Mouse (Mus musculus): ENCODE results near the gene Zfp260. TPM values are rescaled to one million over a fixed set of nuclear protein-coding genes. Genes with fewer than 3 reads are reported as not detected.
A peak's percentile ranks its signal among the peaks of the same experiment; 100 is the strongest.
"Not testable (repeated sequence)": the region's sequence is repeated elsewhere in the genome, so short reads cannot be mapped to it uniquely, and the experiment has no call there.

Gene Zfp260
- total RNA-seq (2021), result 10 to 100 TPM; 64.8 to 89.9 TPM

DNA sequence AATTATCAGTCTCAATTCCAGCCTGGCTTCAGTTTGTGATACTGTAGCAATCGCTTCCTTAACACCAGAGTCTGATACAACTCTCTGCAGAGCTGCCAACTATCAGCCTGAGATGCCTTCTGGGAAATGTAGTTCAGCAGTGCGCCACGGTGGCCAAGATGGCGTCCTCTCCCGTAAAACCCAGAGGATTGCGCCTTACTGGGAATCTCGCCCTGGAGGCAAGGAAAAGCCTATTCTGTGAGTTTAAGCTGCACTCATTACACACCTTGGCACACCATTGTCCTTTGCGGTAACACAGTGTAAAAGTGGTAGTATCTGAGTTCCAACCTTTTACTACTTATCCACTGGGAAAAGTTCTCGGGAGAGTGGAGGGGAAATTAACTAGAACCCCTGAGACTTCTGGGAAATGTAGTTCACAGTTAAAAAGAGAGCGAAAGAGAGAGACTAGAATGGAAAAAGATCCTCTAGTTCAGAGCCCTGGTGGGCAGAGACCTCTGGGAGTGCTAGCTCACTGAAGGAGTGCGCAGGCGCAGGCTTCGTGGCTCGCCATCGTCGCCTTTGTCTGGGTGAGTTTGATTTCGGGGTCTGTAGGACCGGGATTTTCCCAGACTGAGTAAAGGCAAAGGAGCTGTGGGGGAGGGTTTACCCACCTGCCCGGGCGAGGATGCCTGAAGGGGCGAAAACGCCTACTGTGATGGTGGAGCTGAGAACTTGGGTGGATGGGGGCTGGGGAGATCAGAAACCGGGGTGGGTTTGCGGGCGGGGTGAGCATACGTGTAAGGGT lies at the start of gene Zfp260:
Gene Zfp260, plus strand, starts transcription at position 132 of the 784 bp plus-strand sequence.
- DNase-seq (ENCODE audit: extremely low spot score in 1 of 2, low spot score in 1 of 2), result peak; percentile 80 to 88

DNA sequence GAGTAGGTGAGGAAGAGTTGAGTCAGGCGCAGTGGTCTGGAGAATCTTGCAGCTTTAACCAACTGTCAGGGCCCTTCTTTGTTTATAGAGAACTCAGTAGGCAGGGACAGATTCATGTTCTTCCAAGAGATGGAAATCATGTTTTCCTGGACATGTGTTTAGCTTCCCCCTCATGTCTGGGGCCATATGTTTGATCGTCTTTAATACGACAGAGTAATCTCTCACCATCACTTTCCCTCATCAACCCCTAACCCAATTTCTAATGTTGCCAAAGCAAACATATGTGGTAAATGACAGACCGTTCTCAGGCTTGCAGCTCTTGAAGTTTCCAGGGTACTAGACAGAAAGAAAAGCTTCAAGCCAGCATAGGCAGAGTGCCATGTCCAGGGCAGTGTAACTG lies 46.5 kb upstream of the Zfp260 start:
- DNase-seq (ENCODE audit: extremely low spot score in 1 of 2, low spot score in 1 of 2), result no peak

DNA sequence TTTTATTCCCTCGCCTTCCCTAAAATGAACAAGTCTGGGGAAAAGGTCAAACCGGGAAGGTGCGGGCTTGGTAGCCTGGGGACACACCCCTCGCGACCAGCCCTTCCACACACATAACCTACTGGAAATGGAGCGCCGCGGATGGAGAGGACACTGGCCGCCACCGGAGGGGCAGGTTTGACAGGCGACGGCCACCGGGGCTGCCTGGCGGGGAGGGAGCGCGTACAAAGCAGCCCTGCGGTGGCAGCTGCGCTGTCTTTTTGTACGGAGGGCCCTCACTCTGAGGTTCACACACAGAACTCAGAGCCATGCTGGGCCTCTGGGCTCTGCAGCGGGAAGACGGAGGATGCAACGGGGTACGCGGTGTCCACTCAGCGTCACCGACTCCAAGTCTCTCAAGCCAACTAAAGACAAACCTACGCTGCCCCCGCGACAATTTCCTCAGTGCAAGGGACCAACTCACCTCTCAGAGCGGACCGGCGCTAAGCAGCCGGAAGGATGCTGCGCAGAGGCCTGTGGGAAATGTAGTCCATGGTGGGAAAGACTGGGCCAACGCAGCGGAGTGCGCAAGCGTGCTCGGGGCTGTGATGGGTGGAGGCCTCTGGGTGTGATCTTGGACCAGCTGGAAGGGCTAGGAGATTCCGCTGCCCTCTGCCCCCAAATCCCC lies 43.6 kb upstream of the Zfp260 start, which contains the start of gene Zfp14:
Gene Zfp14, minus strand, starts transcription at position 499 of the 667 bp plus-strand sequence.
- peak; percentile 81 to 82 for DNase-seq (ENCODE audit: extremely low spot score in 1 of 2, low spot score in 1 of 2)

DNA sequence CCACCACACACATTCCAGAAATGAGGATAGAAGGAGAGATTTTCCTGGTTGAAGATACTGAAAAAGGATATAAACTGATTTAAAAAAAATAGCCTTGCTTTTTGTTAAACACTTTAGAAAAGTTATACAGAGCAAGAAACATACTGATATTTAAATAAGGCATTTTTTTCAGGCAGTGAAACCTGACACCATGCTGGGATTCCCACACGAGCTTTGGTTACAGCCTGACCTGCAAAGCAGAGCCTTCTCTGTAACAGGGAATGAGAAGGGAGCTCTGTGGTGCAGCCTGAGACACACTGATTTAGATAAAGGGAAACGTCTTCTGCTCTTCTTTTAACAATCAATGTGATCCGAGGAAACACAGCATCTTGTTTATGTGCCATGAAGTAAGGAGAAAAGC lies 41.0 kb upstream of the Zfp260 start:
- DNase-seq (ENCODE audit: extremely low spot score in 1 of 2, low spot score in 1 of 2), result no peak

DNA sequence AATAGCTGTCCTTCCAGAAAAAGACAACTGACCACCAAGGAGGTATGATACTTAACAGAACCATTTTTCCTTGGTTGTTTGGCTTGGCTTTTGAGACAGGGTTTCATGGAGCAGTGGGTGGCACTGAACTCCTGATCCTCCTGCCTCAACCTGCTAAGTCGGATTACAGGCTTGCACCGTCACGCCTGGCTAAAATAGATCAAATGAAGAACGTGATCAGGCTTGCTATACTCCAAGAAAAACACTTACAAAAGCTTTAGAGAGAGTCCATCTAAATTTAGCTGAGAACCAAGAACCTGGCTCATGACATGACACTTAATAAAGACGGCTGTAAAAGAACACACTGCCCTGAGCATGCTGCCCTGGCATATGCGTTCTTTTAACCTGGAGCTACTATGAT lies 34.2 kb upstream of the Zfp260 start:
- DNase-seq (ENCODE audit: extremely low spot score in 1 of 2, low spot score in 1 of 2), result no peak

DNA sequence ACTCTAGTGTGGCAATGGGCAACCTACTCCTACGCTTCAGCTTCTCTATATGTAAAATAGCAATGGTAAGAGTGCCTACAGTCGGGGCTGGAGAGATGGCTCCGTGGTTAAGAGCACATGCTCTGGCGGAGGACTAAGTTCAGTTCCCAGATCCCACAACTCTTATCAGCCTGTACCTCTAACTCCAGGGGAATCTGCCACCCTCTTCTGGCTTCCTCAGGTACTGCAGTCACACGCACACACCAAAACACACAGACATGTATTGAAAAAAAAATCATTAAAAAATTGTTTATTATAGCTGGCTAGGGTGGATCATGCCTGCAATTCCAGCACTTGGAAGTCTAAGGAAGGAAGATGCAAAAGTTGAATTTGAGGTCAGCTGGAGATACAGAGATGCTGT lies 32.1 kb upstream of the Zfp260 start:
- no peak for DNase-seq (ENCODE audit: extremely low spot score in 1 of 2, low spot score in 1 of 2)

DNA sequence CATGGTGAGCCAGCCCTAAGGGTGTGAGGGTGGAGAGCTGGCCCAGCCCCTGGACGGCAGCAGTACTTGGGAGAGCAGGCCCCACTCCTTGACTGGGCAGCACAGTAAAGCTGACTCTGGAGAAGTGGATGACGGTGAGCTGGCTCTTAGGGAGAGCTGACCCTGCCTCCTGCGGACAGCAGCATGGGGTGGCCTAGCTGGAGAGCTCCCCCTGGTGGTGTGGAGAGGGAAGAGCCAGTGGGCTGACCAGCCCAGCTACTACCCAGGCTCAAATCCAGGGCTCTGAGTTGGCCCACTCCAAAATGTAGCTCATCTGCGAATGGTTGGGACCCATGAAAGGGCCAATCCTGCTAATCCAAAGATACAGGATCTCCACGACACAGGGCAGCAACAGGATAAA lies 30.0 kb upstream of the Zfp260 start:
- DNase-seq (ENCODE audit: extremely low spot score in 1 of 2, low spot score in 1 of 2), result no peak

DNA sequence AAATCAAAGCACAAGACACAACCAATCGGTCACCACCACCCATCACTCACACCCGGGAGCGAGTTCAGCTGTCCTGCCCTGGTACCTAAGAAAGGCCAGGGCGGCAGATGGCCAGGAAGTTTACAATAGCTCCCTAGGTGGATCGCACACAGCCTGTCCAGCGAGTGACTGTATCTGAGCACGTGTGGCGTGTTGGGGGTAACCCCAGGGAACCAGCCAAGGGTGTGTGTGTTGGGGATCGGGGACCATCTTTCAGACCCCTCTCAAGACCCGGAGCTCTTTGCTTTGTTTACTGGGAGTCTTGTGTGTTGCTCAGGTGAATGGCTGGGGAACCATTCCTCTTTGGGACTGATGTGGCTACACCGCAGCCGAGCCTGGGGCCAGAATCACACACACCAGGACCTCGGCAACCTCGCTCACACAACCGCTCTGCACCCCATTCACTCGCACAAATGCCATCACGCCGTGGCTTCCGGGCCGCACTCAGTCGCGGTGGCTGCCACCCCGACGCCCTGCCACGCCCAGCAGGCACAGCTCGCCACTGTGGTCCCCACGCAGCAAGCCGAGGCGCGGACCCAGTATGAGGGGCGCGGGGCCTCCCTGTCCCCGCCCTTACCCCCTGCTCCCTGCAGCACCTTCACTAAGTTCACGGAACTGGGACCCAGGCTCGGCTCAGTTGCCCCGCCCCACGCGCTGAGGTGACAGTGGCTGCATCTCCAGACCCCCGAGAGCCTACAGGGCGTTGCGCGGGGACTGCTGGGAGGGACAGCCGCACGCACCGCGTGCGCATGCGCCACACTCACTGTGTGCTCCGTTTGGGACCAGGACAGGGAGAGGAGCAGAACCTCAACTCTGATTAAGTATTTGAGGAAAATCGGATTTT lies 22.2 kb upstream of the Zfp260 start, which contains the start of gene Zfp82:
Gene Zfp82, minus strand, starts transcription at position 755 of the 883 bp plus-strand sequence.
- DNase-seq (ENCODE audit: extremely low spot score in 1 of 2, low spot score in 1 of 2), result peak; percentile 76 to 79

DNA sequence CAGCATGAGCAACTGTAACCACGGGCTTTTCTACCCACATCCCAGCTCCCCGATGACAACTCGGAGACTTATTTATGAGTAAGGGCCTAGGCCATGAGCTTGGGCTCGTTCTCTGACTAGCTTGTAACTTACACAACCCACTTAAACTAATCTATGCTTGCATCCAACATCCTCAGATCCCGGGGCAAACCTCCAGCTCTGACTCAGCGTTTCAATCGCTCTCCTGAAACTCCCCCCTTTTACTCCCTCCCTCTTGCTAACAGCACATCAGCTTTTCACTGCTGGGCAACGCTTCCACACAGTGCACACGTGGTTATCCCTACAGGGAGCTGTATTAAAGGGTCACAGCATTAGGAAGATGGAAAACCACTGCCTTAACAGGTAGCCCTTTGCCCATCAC lies 8.1 kb upstream of the Zfp260 start:
- no peak for DNase-seq (ENCODE audit: extremely low spot score in 1 of 2, low spot score in 1 of 2)

DNA sequence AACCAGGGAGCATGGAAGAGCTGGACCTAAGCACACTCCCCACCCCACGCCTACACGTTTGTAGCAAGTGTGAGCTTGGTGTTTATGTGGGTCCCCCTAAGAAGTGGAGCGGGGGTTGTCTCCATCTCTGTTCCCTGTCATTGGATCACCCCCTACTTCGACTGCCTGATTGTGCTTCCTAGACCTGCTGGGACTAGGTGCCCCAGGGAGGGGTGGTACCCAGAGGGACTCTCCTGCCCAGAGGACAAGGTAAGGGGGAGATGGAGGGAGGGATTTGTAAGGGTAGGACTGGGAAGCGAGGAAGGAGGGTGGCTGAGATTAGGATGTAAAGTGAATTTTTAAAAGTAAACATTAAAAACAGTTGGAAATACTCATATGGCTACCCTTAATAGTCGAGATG lies 5.2 kb upstream of the Zfp260 start:
- DNase-seq (ENCODE audit: extremely low spot score in 1 of 2, low spot score in 1 of 2), result no peak

DNA sequence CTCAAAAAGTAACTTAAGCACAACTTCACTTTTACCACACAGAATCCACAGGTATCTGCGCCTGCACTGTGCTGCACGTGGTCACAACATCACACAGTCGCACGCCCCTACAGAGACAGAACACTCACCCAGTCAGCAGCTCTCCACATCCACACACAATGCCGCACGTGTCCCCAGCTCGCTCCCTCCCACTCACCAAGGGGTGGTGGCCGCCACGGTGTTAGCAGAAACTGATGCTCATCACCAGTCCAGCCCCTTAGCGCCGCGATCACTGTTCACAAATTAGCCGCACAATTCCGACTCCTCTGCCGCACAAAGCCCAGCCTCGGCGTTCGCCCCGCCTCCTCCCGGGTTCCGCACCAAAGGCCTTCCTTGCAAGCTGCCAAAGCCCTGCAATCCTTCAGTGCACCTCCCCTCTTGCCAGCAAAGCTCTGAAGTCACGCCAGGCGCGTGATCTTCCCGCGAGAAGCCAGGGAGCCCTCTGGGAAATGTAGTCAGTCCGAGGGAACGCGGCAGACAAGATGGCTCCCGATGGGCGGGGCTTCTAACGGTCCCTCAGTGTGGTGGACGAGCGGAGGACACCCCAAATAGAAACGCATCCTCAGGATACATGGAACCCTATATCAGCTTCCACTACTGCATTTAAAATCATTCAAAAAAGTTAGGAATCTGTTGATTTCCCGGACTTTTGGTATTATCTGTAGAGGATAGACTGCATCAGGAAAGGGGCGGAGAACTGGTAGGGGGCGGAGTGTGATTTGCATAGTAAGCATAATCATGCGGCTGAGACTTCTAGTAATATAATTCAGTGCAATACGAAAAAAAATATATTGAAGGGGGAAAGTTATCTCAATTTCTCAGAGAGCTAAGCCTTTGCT lies 4.2 kb upstream of the Zfp260 start, which contains the start of the genes Gm26920 and Zfp566:
Gene Gm26920, minus strand, starts transcription at position 319 of the 878 bp plus-strand sequence.
Gene Zfp566, minus strand, starts transcription at position 436 of the 878 bp plus-strand sequence.
- DNase-seq (ENCODE audit: extremely low spot score in 1 of 2, low spot score in 1 of 2), result peak; percentile 89 to 95

DNA sequence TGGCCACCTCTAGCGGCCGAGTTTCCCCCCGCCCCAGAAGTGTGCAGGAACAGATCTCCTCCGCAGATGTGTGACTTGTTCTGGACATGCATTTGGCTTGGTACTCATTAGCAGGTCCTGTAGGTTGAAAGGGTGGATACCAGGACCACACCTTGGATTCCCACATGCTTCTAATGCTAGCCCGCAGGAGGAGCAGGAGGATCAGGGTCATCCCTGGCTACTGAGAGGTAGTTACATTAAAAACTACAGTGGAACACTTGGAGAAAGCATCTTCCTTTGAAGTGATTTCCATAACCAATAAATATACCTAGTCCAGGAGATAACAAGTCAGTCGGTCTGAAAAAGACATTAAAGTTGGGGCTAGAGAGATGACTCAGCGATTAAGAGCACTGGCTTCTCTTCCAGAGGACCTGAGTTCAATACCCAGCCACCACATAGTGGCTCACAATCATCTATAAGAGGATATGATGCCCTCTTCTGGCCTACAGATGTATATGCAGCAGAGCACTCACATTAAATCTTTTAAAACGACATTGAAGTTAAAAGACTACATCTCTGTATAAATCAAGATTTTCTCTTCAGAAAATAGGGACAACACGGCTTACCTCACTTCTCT lies 3.5 kb upstream of the Zfp260 start:
- no peak for DNase-seq (ENCODE audit: extremely low spot score in 1 of 2, low spot score in 1 of 2)

DNA sequence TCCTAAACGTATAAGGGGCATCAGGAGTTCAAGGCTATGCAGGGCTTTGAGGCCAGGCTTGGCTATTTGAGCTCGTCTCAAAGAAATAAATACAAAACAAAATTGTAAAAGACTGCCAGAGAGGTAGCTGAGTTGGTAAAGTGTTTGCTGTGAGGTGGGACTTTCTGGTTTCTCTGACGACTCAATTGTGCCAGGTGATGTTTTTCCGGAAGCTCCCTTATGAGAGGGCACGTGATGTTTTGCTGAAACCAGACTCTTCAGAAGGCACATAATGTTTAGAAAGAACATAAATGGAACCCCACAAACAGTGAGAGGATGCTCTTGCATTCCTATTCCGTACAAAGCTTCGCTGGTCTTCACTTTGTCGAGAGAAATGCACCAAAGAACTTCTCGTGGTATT lies 1.9 kb upstream of the Zfp260 start:
- no peak for DNase-seq (ENCODE audit: extremely low spot score in 1 of 2, low spot score in 1 of 2)

DNA sequence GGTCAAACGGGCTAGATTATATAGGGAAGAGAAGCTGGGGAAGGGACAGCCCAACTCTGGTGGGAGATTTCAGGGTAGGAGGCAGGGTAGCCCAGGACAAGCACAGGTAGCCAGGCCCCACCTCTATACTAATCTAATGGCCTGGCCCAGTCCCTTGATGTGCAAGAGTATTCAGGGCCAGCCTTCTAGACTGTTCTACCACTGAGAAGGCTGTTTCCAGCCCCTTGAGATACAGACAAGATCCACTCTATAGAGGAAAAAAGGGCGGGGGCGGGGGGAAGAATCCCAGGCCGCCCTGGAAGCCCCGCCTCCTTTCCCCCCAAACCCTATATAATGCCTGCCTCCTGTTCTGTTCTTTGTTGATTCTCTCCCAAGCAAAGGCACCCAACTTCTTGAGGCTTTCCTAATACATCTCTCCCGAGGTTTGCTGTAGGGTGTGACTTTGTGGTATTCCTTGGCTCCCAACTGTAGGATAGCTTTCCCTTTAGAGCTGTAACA lies 610 bp upstream of the Zfp260 start:
- no peak for DNase-seq (ENCODE audit: extremely low spot score in 1 of 2, low spot score in 1 of 2)

DNA sequence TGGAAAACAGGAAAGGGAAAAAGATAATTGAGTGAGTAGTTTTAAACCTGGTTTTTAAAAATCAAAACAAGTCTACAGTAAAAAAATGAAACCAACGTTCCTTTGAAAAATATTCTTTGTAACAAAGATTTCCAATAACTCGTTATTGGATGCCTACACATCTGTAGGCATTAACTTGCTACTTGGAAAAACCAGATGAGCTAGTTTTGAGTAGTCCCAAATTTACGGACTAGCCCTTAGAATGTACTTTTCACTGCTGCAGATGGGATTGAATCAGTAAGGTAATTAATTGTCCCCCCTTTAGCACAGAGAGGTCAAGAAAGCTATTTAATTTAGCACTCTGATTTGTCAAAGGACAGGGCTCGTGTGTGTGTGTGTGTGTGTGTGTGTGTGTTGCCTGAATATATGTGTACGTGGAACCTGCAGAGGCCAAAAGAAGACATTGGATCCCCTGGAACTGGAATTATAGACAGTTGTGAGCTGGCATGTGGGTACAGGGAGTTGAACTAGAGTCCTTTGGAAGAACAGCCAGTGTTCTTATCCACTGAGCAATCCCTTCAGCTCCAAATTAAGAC lies 1.1 kb downstream of the Zfp260 start:
- DNase-seq (ENCODE audit: extremely low spot score in 1 of 2, low spot score in 1 of 2), result no peak

DNA sequence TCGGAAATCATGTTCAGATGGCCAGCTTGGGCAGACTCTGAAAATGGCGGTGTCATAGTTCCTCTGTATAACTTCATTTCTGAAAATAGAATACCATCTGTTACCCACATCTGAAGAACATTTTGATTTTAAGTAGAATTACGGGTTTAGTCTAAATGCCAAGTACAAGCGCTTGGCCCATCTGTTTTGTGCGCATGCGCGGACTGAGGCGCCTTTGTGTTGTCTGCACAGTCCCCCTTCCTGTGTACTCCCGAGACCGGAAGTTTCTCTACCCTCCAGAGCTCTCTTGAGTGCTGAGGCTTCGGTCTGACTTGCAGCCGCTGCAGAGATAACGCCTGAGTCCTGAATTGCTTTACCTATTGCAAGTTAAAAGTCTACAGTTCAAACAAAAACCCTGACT lies 4.7 kb downstream of the Zfp260 start:
- DNase-seq (ENCODE audit: extremely low spot score in 1 of 2, low spot score in 1 of 2), result peak; percentile 54 to 73

DNA sequence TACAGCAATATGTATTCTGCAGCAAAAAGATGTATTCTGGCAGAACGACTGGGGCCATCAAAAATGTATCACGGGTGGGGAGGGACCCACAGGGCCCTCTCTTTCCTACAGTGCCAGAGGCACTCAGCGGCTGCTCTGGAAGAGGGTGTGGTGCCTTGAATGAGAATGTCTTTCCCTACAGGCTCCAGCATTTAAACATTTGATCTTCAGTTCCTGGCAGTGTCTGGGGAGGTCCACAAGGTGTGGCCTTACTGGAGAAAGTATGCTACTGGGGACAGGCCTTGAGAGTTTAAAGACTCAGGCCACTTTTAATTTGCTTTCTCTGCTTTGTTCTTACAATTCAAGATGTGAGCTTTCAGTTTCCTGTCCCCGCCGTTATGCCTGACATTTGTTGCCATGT lies 21.5 kb downstream of the Zfp260 start:
- no peak for DNase-seq (ENCODE audit: extremely low spot score in 1 of 2, low spot score in 1 of 2)

DNA sequence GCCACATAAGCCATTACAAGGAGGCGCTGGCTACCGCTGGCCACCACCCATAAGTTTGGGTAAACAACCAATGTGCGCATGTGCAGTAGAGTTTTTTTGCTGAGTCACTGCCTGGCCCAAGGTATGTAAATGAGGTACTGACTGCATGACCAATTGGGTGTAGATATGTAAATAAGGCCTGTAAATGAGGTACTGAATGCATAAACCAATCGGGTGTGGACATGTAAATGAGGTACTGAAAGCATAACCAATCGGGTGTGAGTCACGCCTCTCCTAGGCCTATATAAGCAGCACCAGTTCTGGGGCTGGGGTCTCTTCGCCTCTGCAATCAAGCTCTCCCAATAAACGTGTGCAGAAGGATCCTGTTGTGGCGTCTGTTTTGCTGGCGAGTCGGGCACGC lies 23.4 kb downstream of the Zfp260 start:
- DNase-seq (ENCODE audit: extremely low spot score in 1 of 2, low spot score in 1 of 2), result not testable (repeated sequence)
